Mouse (Mus musculus): ENCODE measurements around the gene Glis2.
A peak's percentile ranks its signal among the peaks of the same experiment; 100 is the strongest.
"Not testable (repeated sequence)": the region's sequence is repeated elsewhere in the genome, so short reads cannot be mapped to it uniquely, and the experiment has no call there.

Glis2 gene

GRCm38 (mm10) chr16:4581179-4581578 is 13.3 kb upstream of the Glis2 start:
- DNase-seq (ENCODE audit: extremely low spot score, low spot score): not testable (repeated sequence)

GRCm38 (mm10) chr16:4583807-4584206 is 10.7 kb upstream of the Glis2 start:
- DNase-seq (ENCODE audit: extremely low spot score, low spot score): no peak

- DNase-seq (ENCODE audit: extremely low spot score, low spot score): no peak
Observed at GRCm38 (mm10) chr16:4584438-4584837, 10.1 kb upstream of the Glis2 start.

- no peak for DNase-seq (ENCODE audit: extremely low spot score, low spot score)
Observed at GRCm38 (mm10) chr16:4585642-4586530, 8.6 kb upstream of the Glis2 start.

GRCm38 (mm10) chr16:4586531-4587123 is 7.9 kb upstream of the Glis2 start:
- peak; percentile 96 for DNase-seq (ENCODE audit: extremely low spot score, low spot score)

- DNase-seq (ENCODE audit: extremely low spot score, low spot score): peak; percentile 25
Observed at GRCm38 (mm10) chr16:4587516-4588210, 6.8 kb upstream of the Glis2 start.

- DNase-seq (ENCODE audit: extremely low spot score, low spot score): no peak
Observed at GRCm38 (mm10) chr16:4590236-4590635, 4.3 kb upstream of the Glis2 start.

GRCm38 (mm10) chr16:4592909-4593875 is 1.3 kb upstream of the Glis2 start:
- DNase-seq (ENCODE audit: extremely low spot score, low spot score): no peak

GRCm38 (mm10) chr16:4594814-4595526 is 457 bp downstream of the Glis2 start:
- DNase-seq (ENCODE audit: extremely low spot score, low spot score): no peak

- DNase-seq (ENCODE audit: extremely low spot score, low spot score): no peak
Observed at GRCm38 (mm10) chr16:4595527-4595963, 1.0 kb downstream of the Glis2 start.

GRCm38 (mm10) chr16:4596141-4596728 is 1.7 kb downstream of the Glis2 start:
- peak; percentile 68 for DNase-seq (ENCODE audit: extremely low spot score, low spot score)

- DNase-seq (ENCODE audit: extremely low spot score, low spot score): no peak
Observed at GRCm38 (mm10) chr16:4596836-4597235, 2.3 kb downstream of the Glis2 start.

GRCm38 (mm10) chr16:4597296-4597695 is 2.8 kb downstream of the Glis2 start:
- DNase-seq (ENCODE audit: extremely low spot score, low spot score): no peak

- DNase-seq (ENCODE audit: extremely low spot score, low spot score): no peak
Observed at GRCm38 (mm10) chr16:4598041-4598440, 3.5 kb downstream of the Glis2 start.

- no peak for DNase-seq (ENCODE audit: extremely low spot score, low spot score)
Observed at GRCm38 (mm10) chr16:4598891-4599543, 4.5 kb downstream of the Glis2 start.

- no peak for DNase-seq (ENCODE audit: extremely low spot score, low spot score)
Observed at GRCm38 (mm10) chr16:4599616-4600015, 5.1 kb downstream of the Glis2 start.

- no peak for DNase-seq (ENCODE audit: extremely low spot score, low spot score)
Observed at GRCm38 (mm10) chr16:4600701-4601310, 6.3 kb downstream of the Glis2 start.

- DNase-seq (ENCODE audit: extremely low spot score, low spot score): no peak
Observed at GRCm38 (mm10) chr16:4602189-4602588, 7.7 kb downstream of the Glis2 start.
